Mouse (Mus musculus): ENCODE results near the gene Hoxa2.

DNA sequence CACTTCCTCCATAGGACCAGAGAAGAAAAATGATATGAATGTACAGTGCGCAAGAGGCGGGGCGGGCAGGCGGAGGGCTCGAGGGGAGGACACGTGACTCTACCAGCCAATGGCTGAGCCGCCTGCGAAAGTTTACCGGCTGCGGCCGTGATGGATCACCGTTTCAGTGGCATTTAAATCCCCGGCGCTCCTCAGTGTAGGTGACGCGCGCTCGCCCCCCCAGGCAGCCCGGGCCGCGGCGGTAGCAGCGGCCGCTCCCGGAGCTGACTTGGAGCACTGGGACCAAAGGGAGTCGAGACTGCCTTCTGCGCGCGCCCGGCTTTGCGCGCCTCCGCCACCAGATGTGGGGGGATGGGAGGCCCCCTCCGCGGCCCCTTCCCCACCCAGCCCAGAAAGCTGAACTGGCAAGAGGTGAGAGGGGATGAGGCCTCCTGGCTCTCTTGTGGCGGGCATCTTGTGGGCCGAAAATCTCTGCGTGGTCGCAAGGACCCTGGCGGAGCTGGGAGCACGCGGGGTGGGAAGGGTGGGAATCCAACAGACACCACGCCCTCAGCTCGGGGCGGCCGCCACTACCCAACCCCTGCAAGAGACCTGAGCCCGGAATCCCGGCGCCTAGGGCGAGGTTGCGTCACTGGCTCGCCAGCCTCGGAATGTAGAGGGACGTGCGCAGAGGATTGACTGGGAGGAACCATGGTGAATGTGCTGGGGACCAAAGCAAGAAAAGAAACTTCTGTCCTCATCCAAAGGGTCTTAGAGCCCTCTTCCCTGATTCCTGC, 6.2 kb downstream of the Hoxa2 start, which contains the start of gene Hoxa1:
- TF ChIP-seq EP300 (IDR thresholded peaks at IDR 0.05; ENCODE audit: low read depth) = no peak
- TF ChIP-seq CTCF (IDR thresholded peaks at IDR 0.05; ENCODE audit: low read depth) = no peak

Data from heart, postnatal 0 days (tissue).